Mouse (Mus musculus) lung, postnatal 0 days (tissue): Measurements from ENCODE around the gene Med29.

Source experiments
- CTCF ChIP-seq: IDR thresholded peaks from 2 replicates; pipeline ENCODE4 v1.5.1; 2016; ENCODE audit warnings: antibody characterized with exemption, mild to moderate bottlenecking
- EP300 ChIP-seq: IDR thresholded peaks from 2 replicates; pipeline ENCODE4 v1.6.1; 2016; ENCODE audit warnings: antibody characterized with exemption, mild to moderate bottlenecking, control low read depth

GRCm38 (mm10) chr7:28381938-28382337 is 10.6 kb downstream of the Med29 start:
- 0 out of 2 replicates have a peak, but pooled peaks have one; percentile 1 for TF ChIP-seq CTCF
- peak; percentile 93 for TF ChIP-seq EP300
